Mouse (Mus musculus): ENCODE data around the gene Dnhd1. TPM values are rescaled to one million over a fixed set of nuclear protein-coding genes. Genes with fewer than 3 reads are reported as not detected.

The Dnhd1 gene
- polyA plus RNA-seq, 1 experiment from 2014 or later, result 0.53 TPM

GRCm38 (mm10) chr7:105747776-105748175 lies 97.1 kb downstream of the Dnhd1 start:
- WGBS, result 76% methylated on average over 2 of the region's 2 CpGs
- Histone ChIP-seq H3K9me3 (no peaks in the 10 kb centered on the region), H3K4me3 (no peak overlapping the region), H3K36me3 (replicated peaks) (peaks cover 46% of the 10 kb centered on the region), H3K27me3 (ENCODE audit: poor library complexity, severe bottlenecking) (no peaks in the 10 kb centered on the region), H3K4me1 (peaks cover 39% of the 10 kb centered on the region), H3K27ac (no peak overlapping the region)
- DNase-seq (ENCODE audit: extremely low spot score, low spot score), result no peak

- peaks cover 75% of the 10 kb centered on the region for H3K36me3 ChIP-seq (replicated peaks)
- peaks cover 22% of the 10 kb centered on the region for H3K4me1 ChIP-seq
- no peaks in the 10 kb centered on the region for H3K9me3 ChIP-seq
- 24% methylated on average over 20 of the region's 20 CpGs for WGBS
- no peaks in the 10 kb centered on the region for H3K27me3 ChIP-seq (ENCODE audit: poor library complexity, severe bottlenecking)
- peak; percentile 87 for DNase-seq (ENCODE audit: extremely low spot score, low spot score)
- H3K27ac ChIP-seq, result peak within 1 kb of the TSS; percentile 87
- H3K4me3 ChIP-seq, result peak within 1 kb of the TSS; percentile 73
These were observed 101.1 kb downstream of the Dnhd1 start, which contains the start of gene Tpp1 for GRCm38 (mm10) chr7:105751491-105752433. Gene Tpp1, minus strand, starts transcription at chr7:105752235.

DNA sequence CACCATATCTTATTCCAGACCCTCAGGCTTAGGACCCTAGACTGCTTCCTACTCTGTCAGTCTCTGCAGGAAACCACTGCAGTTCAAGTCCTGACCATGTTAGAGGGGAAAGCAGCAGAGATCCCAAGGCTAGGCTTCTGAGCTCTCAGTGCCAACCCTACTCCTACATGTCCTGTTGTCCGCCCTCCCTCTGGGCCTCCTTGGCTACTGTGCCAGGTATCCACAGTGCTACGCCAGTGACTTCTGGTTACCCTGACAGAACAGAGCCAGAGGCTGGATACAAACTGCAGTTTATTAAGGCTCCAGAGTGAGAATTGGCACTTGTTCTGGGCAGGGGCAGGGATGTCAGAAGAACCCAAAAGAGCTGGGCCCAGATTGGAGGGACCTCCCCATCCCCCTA lies 102.1 kb downstream of the Dnhd1 start:
- no peak overlapping the region for H3K27ac ChIP-seq

DNA sequence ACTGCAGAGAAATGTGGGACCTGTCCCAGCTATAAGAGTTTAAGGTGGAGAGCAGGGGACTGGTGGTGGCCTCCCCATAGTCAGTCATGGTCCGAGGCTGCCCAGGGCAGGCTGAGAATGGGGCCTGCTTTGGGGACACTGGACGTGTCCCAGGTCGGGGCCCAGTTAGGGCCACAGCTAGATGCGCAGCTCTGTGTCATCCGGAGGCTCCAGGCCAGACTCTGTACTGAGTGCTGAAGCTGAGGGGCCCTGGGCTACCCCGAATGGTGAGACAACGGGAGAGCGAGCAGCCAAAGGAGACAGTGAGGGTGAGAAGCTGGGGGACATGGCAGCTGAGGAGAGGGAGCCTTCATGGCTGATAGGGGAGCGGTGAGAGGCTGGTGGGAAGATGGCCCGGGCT lies 102.7 kb downstream of the Dnhd1 start:
- Histone ChIP-seq H3K27ac (no peak overlapping the region), H3K36me3 (replicated peaks) (peaks cover 75% of the 10 kb centered on the region), H3K4me1 (peaks cover 22% of the 10 kb centered on the region), H3K27me3 (ENCODE audit: poor library complexity, severe bottlenecking) (no peaks in the 10 kb centered on the region), H3K4me3 (no peak overlapping the region), H3K9me3 (no peaks in the 10 kb centered on the region)
- WGBS, result 93% methylated on average over 10 of the region's 10 CpGs
- DNase-seq (ENCODE audit: extremely low spot score, low spot score), result no peak

More for the DNA sequence above, 102.1 kb downstream of the Dnhd1 start:
- H3K27me3 ChIP-seq (ENCODE audit: poor library complexity, severe bottlenecking), result no peaks in the 10 kb centered on the region
- peaks cover 22% of the 10 kb centered on the region for H3K4me1 ChIP-seq
- no peak overlapping the region for H3K4me3 ChIP-seq
- 77% methylated on average over 2 of the region's 2 CpGs for WGBS
- peaks cover 75% of the 10 kb centered on the region for H3K36me3 ChIP-seq (replicated peaks)
- H3K9me3 ChIP-seq, result no peaks in the 10 kb centered on the region
- DNase-seq (ENCODE audit: extremely low spot score, low spot score), result no peak

DNA sequence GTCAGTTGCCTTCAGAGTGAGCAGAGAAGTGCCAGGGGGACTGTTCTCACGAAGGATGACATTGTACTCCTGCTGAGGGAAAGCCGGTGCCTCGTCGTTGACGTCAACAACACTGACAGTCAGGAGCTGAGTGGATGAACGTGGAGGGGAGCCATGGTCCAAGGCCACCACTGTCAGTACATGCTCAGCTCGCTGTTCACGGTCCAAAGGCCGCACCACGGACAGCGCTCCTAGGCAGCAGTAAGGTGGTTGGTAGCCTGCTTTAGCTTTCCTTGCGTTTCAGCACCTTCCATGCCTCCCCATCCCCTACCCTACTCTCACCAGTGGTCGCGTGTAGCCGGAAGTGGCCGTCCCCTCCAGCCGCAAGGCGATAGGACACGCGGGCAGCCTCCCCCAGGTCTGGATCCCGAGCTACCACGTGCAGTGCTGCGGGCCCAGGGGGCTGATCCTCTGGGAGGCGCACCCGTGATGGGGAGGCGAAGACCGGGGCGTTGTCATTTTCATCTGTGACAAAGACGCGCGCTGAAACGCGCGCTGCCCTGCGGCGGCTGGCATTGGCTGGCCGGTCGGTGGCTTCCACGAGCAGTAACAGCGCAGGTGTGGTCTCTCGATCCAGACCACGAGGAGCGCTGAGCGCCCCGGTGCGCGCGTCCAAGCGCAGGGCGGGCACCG lies 111.3 kb downstream of the Dnhd1 start:
- Histone ChIP-seq H3K9me3 (no peaks in the 10 kb centered on the region), H3K4me3 (peak overlapping the region; percentile 42), H3K27me3 (ENCODE audit: poor library complexity, severe bottlenecking) (peaks cover 49% of the 10 kb centered on the region), H3K4me1 (peaks cover 14% of the 10 kb centered on the region), H3K27ac (0 out of 2 replicates have a peak overlapping the region, but pooled peaks have one; percentile 30), H3K36me3 (replicated peaks) (peaks cover 98% of the 10 kb centered on the region)
- WGBS, result 9% methylated on average over 51 of the region's 51 CpGs
- DNase-seq (ENCODE audit: extremely low spot score, low spot score), result no peak

DNA sequence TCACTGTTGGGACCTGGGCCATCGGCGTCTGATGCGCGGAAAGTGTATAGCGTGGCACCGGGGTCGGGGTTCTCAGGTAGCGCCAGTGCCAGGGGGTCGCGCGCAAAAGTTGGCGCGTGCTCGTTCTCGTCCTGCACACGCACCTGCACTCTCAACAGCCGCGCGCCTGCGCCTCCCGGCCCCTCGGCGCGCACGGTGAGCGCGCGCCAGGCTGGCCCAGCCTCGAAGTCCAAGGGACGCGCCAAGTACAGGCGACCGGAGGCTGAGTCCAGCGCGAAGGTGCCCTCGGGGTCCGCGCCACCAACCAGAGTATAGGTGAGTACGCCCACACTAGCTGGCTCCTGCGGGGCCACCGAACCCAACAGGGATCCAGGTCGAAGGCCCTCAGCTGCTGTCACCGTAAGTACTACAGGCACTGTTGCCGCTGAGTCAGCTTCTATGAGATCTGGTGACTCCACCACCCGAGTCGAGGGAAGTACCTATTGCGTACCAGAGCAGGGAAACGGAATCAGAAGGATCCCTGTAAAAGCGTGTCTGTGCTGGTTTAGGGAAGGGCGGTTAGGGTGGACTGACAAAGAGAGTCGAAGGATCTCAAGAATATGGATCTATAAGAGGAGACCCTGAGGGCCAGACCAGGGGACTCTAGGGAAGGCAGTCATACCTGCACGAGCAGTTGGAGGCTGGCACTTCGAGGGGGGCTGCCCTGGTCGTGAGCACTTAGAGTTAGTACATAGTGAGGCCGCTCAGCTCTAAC lies 112.1 kb downstream of the Dnhd1 start:
- Histone ChIP-seq H3K4me3 (peak overlapping the region; percentile 42), H3K4me1 (peaks cover 22% of the 10 kb centered on the region), H3K27ac (no peak overlapping the region), H3K36me3 (replicated peaks) (peaks cover 95% of the 10 kb centered on the region), H3K9me3 (no peaks in the 10 kb centered on the region), H3K27me3 (ENCODE audit: poor library complexity, severe bottlenecking) (peaks cover 49% of the 10 kb centered on the region)
- WGBS, result 9% methylated on average over 55 of the region's 55 CpGs
- no peak for DNase-seq (ENCODE audit: extremely low spot score, low spot score)

DNA sequence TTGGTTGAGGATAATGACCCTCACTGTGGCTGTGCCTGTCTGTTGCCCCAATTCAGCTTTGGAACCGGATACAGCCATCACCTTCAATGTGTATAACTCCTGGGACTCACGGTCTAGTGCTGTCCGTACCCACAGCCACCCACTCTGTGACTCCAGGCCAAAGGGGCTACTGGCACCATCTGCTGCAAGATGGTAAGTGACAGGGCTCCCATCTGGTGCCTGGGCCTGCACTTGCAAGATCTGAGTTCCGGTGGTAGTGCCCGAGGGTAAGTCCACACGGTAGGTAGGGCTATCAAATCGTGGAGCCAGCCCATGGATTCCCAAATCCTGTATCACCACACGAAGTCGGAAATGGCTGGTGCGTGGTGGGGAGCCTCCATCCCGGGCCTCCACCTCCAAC lies 113.7 kb downstream of the Dnhd1 start:
- peaks cover 49% of the 10 kb centered on the region for H3K27me3 ChIP-seq (ENCODE audit: poor library complexity, severe bottlenecking)
- H3K36me3 ChIP-seq (replicated peaks), result peaks cover 83% of the 10 kb centered on the region
- no peak overlapping the region for H3K27ac ChIP-seq
- WGBS, result 92% methylated on average over 11 of the region's 11 CpGs
- H3K4me1 ChIP-seq, result peaks cover 36% of the 10 kb centered on the region
- no peaks in the 10 kb centered on the region for H3K9me3 ChIP-seq
- no peak for DNase-seq (ENCODE audit: extremely low spot score, low spot score)
- no peak overlapping the region for H3K4me3 ChIP-seq

GRCm38 (mm10) chr7:105767729-105768165 lies 117.1 kb downstream of the Dnhd1 start:
- H3K36me3 ChIP-seq (replicated peaks), result peaks cover 84% of the 10 kb centered on the region
- H3K27ac ChIP-seq, result peak overlapping the region; percentile 68
- H3K9me3 ChIP-seq, result no peaks in the 10 kb centered on the region
- H3K4me1 ChIP-seq, result peaks cover 30% of the 10 kb centered on the region
- peak overlapping the region; percentile 16 for H3K4me3 ChIP-seq
- DNase-seq (ENCODE audit: extremely low spot score, low spot score), result no peak
- WGBS, result 35% methylated on average over 6 of the region's 6 CpGs
- peaks cover 26% of the 10 kb centered on the region for H3K27me3 ChIP-seq (ENCODE audit: poor library complexity, severe bottlenecking)

DNA sequence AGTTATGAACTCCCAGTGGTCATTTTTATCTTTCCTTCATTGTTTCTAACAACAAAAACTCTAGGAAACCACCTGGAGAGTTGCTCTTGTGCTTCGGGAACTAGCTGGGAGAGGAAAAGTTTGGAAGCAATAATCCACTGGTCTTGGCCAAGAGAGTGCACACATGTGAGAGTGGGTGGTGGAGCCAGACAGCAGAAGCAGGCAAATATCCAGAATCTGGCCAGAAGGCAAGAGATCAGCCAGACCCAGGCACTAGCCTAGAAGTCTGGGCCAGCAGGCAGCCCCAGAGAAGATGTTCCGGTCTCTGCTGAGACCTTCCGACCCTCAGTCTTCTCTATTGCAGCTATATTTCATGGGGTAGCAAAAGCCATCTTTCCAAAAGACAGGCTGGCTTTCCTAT lies 119.3 kb downstream of the Dnhd1 start:
- H3K27me3 ChIP-seq (ENCODE audit: poor library complexity, severe bottlenecking), result peaks cover 4% of the 10 kb centered on the region
- DNase-seq (ENCODE audit: extremely low spot score, low spot score), result no peak
- H3K4me3 ChIP-seq, result no peak overlapping the region
- WGBS, result 96% methylated on average over 3 of the region's 3 CpGs
- peaks cover 32% of the 10 kb centered on the region for H3K4me1 ChIP-seq
- peaks cover 75% of the 10 kb centered on the region for H3K36me3 ChIP-seq (replicated peaks)
- H3K27ac ChIP-seq, result no peak overlapping the region
- H3K9me3 ChIP-seq, result no peaks in the 10 kb centered on the region

Other genes with a start within 250 kb of the Dnhd1 start
- gene Cnga4, start 246.3 kb upstream of the Dnhd1 start, polyA plus RNA-seq (2016; fragmentation: Nextera tagmentation; extraction: Ambion mirVana), result 0.06 and 0.09 TPM in 2 replicates
- 0.53 and 0.69 TPM in 2 replicates for gene Cckbr, start 225.1 kb upstream of the Dnhd1 start, polyA plus RNA-seq (2016; fragmentation: Nextera tagmentation; extraction: Ambion mirVana)
- gene Cavin3, start 168.5 kb upstream of the Dnhd1 start, polyA plus RNA-seq (2016; fragmentation: Nextera tagmentation; extraction: Ambion mirVana), result 16.9 and 17.8 TPM in 2 replicates
- gene Smpd1, start 96.5 kb upstream of the Dnhd1 start, polyA plus RNA-seq (2016; fragmentation: Nextera tagmentation; extraction: Ambion mirVana), result 29.0 and 29.7 TPM in 2 replicates
- gene Apbb1, start 69.2 kb upstream of the Dnhd1 start, polyA plus RNA-seq (2016; fragmentation: Nextera tagmentation; extraction: Ambion mirVana), result 105 and 106 TPM in 2 replicates
- 0.33 TPM in 1 of 2 replicates, not detected in the other for gene Hpx, start 50.7 kb upstream of the Dnhd1 start, polyA plus RNA-seq (2016; fragmentation: Nextera tagmentation; extraction: Ambion mirVana)
- gene Trim3, start 17.3 kb upstream of the Dnhd1 start, polyA plus RNA-seq (2016; fragmentation: Nextera tagmentation; extraction: Ambion mirVana), result 25.9 and 27.8 TPM in 2 replicates
- 145 and 163 TPM in 2 replicates for gene Timm10b, start 10.8 kb upstream of the Dnhd1 start, polyA plus RNA-seq (2016; fragmentation: Nextera tagmentation; extraction: Ambion mirVana)
- gene Arfip2, start 10.4 kb upstream of the Dnhd1 start, polyA plus RNA-seq (2016; fragmentation: Nextera tagmentation; extraction: Ambion mirVana), result 66.0 and 69.1 TPM in 2 replicates
- gene Gm45799, start 10.3 kb upstream of the Dnhd1 start, polyA plus RNA-seq (2016; fragmentation: Nextera tagmentation; extraction: Ambion mirVana), result 28.9 and 38.2 TPM in 2 replicates
- 208 and 211 TPM in 2 replicates for gene Ilk, start 85.8 kb downstream of the Dnhd1 start, polyA plus RNA-seq (2016; fragmentation: Nextera tagmentation; extraction: Ambion mirVana)
- gene Rrp8, start 86.6 kb downstream of the Dnhd1 start, polyA plus RNA-seq (2016; fragmentation: Nextera tagmentation; extraction: Ambion mirVana), result 43.5 and 46.5 TPM in 2 replicates
- gene Taf10, start 93.5 kb downstream of the Dnhd1 start, polyA plus RNA-seq (2016; fragmentation: Nextera tagmentation; extraction: Ambion mirVana), result 178 and 183 TPM in 2 replicates
- 60.2 and 62.6 TPM in 2 replicates for gene Tpp1, start 101.4 kb downstream of the Dnhd1 start, polyA plus RNA-seq (2016; fragmentation: Nextera tagmentation; extraction: Ambion mirVana)
- gene Dchs1, start 136.8 kb downstream of the Dnhd1 start, polyA plus RNA-seq (2016; fragmentation: Nextera tagmentation; extraction: Ambion mirVana), result 8.8 and 9.9 TPM in 2 replicates
- 344 and 348 TPM in 2 replicates for gene Mrpl17, start 160.3 kb downstream of the Dnhd1 start, polyA plus RNA-seq (2016; fragmentation: Nextera tagmentation; extraction: Ambion mirVana)

Measured in forebrain, embryonic 10.5 days (tissue).